Mouse (Mus musculus): ENCODE measurements around the gene Gucy2g.

DNA sequence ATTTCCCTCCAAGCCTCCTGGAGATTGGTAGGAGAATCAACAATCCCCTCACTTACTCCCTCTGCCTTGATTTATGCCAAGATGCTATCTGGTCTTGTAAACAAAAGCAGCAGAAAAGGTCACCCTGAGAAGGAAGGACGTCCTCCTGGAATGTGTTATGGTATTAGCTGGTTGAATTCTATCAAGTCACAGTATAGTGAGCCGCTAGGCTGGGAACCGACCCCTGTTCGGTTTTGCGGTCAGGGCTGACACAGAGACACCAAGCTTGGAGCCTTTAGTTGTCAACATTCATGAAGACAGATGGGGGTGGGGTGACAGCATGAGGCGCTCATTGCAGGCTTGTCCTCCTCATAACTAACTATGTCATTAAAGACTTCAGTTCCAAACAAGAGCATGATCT is 81.2 kb downstream of the Gucy2g start:
- TF ChIP-seq CTCF (IDR thresholded peaks at IDR 0.05; ENCODE audit: low read depth, low read length) (no peak), GATA1 (IDR thresholded peaks at IDR 0.05; ENCODE audit: borderline replicate concordance, low read length) (no peak)
